Mouse (Mus musculus) layer of hippocampus, postnatal 14 days (tissue): ENCODE data around the gene Kcnj4. TPM values are rescaled to one million over a fixed set of nuclear protein-coding genes. Genes with fewer than 3 reads are reported as not detected.

Experiments
- microRNA-seq, 2 experiments: library from miRNA; unstranded; fragments of <30 nt; microRNA quantifications; one replicate each; pipeline ENCODE4 v1.2.0; 2021
- total RNA-seq, 2 experiments: library from RNA; stranded (reverse); gene quantifications; 2 replicates each; pipeline ENCODE4 v1.2.3; 2021

Gene Kcnj4
- total RNA-seq, 2 experiments from 2014 or later = 69.2 to 72.7 TPM

Small RNA genes lying within 50 kb of the gene (microRNA-seq; reads per million reads assigned to microRNA genes)
- 0 reads per million in 2 experiments for gene Gm44302

Other genes with a start within 250 kb of the Kcnj4 start
- gene Baiap2l2, start 219.7 kb downstream of the Kcnj4 start, total RNA-seq = 1 to 10 TPM; 2.7 to 4.0 TPM
- 10 to 100 TPM; 18.5 to 22.3 TPM for gene Pla2g6, start 176.9 kb downstream of the Kcnj4 start, total RNA-seq
- gene Maff, start 158.6 kb downstream of the Kcnj4 start, total RNA-seq = 1 to 10 TPM; 1.7 to 2.0 TPM
- 10 to 100 TPM; 47.4 to 49.2 TPM for gene Tmem184b, start 101.7 kb downstream of the Kcnj4 start, total RNA-seq
- 100 to 1,000 TPM; 139 to 147 TPM for gene Csnk1e, start 49.7 kb downstream of the Kcnj4 start, total RNA-seq
- 1 to 10 TPM; 1.4 to 1.8 TPM for gene Kdelr3, start 11.2 kb upstream of the Kcnj4 start, total RNA-seq
- gene Ddx17, start 41.5 kb upstream of the Kcnj4 start, total RNA-seq = 100 to 1,000 TPM; 353 to 381 TPM
- gene Dmc1, start 99.9 kb upstream of the Kcnj4 start, total RNA-seq = 1 to 10 TPM in 1 of 2 experiments, under 1 TPM in 1; 0.29 to 1.7 TPM
- gene Fam227a, start 153.7 kb upstream of the Kcnj4 start, total RNA-seq = 10 to 100 TPM; 10.2 to 11.0 TPM
- gene Cby1, start 154.0 kb upstream of the Kcnj4 start, total RNA-seq = 10 to 100 TPM; 57.0 to 59.9 TPM
- 100 to 1,000 TPM; 103 TPM for gene Tomm22, start 165.6 kb upstream of the Kcnj4 start, total RNA-seq
- 10 to 100 TPM; 46.2 to 46.4 TPM for gene Josd1, start 182.7 kb upstream of the Kcnj4 start, total RNA-seq
- gene Gtpbp1, start 185.6 kb upstream of the Kcnj4 start, total RNA-seq = 10 to 100 TPM; 43.3 to 44.1 TPM
- 10 to 100 TPM; 18.5 to 23.3 TPM for gene Sun2, start 237.3 kb upstream of the Kcnj4 start, total RNA-seq